Mouse (Mus musculus) G1E (cell line): ENCODE measurements around the gene Mat2a. TPM values are rescaled to one million over a fixed set of nuclear protein-coding genes. Genes with fewer than 3 reads are reported as not detected.

Experiments used
- ATAC-seq: 2 replicates; pipeline ENCODE4 v1.8.0; 2016; ENCODE audit warnings: mild to moderate bottlenecking; ENCODE audit not compliant: insufficient number of reproducible peaks, poor library complexity, low FRiP score, severe bottlenecking; ENCODE audit errors: extremely low read depth
- DNase-seq: peaks from one replicate; pipeline ENCODE4 v3.0.0; 2012; ENCODE audit warnings: low spot score
- H3K27me3 ChIP-seq: 2 replicates; pipeline ENCODE4 v1.6.1; 2012; ENCODE audit warnings: mild to moderate bottlenecking, low read length, inconsistent platforms; ENCODE audit not compliant: insufficient read depth
- H3K36me3 ChIP-seq: replicated peaks from 2 replicates; pipeline ENCODE3; 2012; ENCODE audit warnings: mild to moderate bottlenecking, inconsistent platforms
- H3K4me1 ChIP-seq: 2 replicates; pipeline ENCODE4 v1.6.1; 2012; ENCODE audit warnings: low read depth, low read length, inconsistent platforms, mixed read lengths; ENCODE audit not compliant: insufficient read depth
- H3K4me3 ChIP-seq: 2 replicates; pipeline ENCODE4 v1.5.1; 2012; ENCODE audit warnings: low read depth, mild to moderate bottlenecking, inconsistent platforms, low read length, moderate library complexity, mixed read lengths
- H3K9me3 ChIP-seq: replicated peaks from 2 replicates; pipeline ENCODE4 v1.6.1; 2012; ENCODE audit warnings: inconsistent platforms
- CTCF ChIP-seq: IDR thresholded peaks from 2 replicates; pipeline ENCODE4 v1.5.1; 2012; ENCODE audit warnings: low read depth, low read length, inconsistent platforms, mixed read lengths
- GATA1 ChIP-seq: IDR thresholded peaks from 2 replicates; pipeline ENCODE4 v1.6.1; 2012; ENCODE audit warnings: borderline replicate concordance, low read length, inconsistent platforms, mixed read lengths
- GATA2 ChIP-seq: IDR thresholded peaks from 2 replicates; pipeline ENCODE4 v1.6.1; 2012; ENCODE audit warnings: low read depth, low read length, inconsistent platforms, borderline replicate concordance
- POLR2AphosphoS5 ChIP-seq: IDR thresholded peaks from 2 replicates; pipeline ENCODE4 v1.6.1; 2012; ENCODE audit warnings: low read depth, low read length, inconsistent platforms; ENCODE audit not compliant: insufficient replicate concordance
- TAL1 ChIP-seq: conservative IDR thresholded peaks from 2 replicates; pipeline ENCODE4 v1.6.1; 2012; ENCODE audit warnings: low read depth, low read length, inconsistent platforms, mixed read lengths
- polyA plus RNA-seq: library from polyadenylated mRNA; stranded (reverse); fragments of >175 nt; gene quantifications from 2 replicates; pipeline ENCODE4 v1.2.3, GENCODE M21; 2012
- total RNA-seq, 2 experiments: library from RNA; stranded (forward) in 1 of 2; stranded (reverse) in 1 of 2; fragments of 200-1000 nt in 1 of 2; fragments of >200 nt in 1 of 2; fragmentation: Nextera tagmentation in 1 of 2; gene quantifications; 2 replicates each; pipeline ENCODE4 v1.2.3; 2014 to 2017

The Mat2a gene
- total and polyA plus RNA-seq, 3 experiments, result 34.2 to 414 (median 294) TPM

DNA sequence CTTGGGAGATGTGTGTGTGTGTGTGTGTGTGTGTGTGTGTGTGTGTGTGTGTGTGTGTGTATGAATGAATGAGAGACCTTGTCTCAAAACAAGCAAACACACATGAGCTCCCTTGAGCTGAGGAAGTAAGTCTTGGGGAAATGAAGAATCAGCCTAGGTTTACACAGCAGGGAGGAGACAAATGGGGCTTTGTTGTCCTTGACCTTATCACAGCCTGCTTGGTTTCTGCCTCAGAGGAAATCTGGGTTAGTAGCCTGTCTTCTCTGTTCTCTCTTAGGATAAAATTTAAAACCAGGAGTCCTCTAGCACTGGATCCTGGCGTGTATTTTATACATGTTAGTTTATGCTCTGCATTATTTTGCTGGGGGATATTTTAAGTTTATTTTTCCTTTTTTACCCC is 19.6 kb downstream of the Mat2a start:
- Histone ChIP-seq H3K4me1 (peaks cover 23% of the 10 kb centered on the region), H3K36me3 (peaks cover 91% of the 10 kb centered on the region), H3K27me3 (no peaks in the 10 kb centered on the region), H3K4me3 (no peak overlapping the region), H3K9me3 (peaks cover 9% of the 10 kb centered on the region)
- ATAC-seq (no peak), DNase-seq (no peak)
- TF ChIP-seq GATA1, result no peak

DNA sequence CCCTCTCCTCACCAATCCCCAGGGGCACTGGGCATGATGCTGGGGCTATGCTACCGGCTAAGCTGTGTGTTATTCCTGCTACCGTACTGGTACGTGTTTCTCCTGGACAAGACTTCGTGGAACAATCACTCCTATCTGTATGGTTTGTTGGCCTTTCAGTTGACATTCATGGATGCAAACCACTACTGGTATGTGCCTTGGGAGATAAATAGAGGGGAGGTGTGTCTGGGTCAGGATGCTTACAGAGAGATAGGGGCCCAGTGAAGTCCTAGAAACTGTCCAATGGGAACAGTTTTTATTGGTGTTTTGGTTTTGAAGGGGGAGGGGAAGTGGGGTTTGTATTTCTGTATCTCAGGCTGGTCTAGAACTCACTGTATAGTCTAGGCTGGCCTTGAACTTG is 21.1 kb downstream of the Mat2a start:
- DNase-seq (no peak), ATAC-seq (no peak)
- no peaks in the 10 kb centered on the region for H3K27me3 ChIP-seq
- H3K36me3 ChIP-seq, result peaks cover 75% of the 10 kb centered on the region
- H3K9me3 ChIP-seq, result no peaks in the 10 kb centered on the region
- no peak overlapping the region for H3K4me3 ChIP-seq
- TF ChIP-seq GATA1, result no peak
- TF ChIP-seq POLR2AphosphoS5, result no peak
- TF ChIP-seq CTCF, result no peak
- no peak for TF ChIP-seq GATA2
- no peak for TF ChIP-seq TAL1
- peaks cover 36% of the 10 kb centered on the region for H3K4me1 ChIP-seq

DNA sequence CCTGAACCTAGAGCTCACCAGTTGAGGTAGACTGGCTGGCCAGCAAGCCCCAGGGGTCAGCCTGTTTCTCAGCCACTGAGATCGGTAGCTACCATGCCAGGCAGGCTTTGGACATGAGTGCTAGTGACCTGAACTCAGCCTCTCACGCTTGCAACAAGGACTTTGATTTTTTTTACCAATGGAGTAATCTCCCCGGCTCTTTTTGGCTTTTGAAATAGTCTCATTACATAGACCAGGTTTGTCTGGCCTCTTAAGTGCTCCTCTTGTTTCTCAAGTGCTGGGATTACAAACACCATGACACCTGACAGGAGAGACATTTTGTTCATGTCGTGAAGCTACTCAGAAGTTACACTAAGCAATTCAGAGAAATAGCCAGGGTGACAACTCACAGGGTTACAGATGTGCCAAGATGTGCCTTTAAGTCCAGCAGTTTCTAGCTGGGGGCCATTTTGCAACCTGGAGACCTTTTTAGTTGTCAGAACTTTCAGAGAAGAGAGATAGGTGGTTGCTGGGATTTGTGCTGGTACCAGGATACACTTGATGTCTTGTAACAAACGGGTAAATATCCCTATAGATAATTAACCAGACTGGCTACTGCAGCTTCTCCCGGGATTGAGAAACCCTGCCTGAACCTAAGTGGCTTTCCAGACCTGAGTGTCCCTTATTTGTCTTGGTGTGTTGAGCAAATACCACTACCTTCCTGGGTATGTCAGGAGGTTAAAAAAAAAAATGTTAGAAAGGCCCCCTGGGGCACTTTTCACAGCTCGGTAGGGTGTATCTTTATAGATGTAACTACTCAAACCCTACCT is 23.2 kb downstream of the Mat2a start:
- TF ChIP-seq TAL1 (no peak), GATA2 (no peak), GATA1 (no peak), CTCF (no peak), POLR2AphosphoS5 (no peak)
- no peaks in the 10 kb centered on the region for H3K9me3 ChIP-seq
- peaks cover 57% of the 10 kb centered on the region for H3K36me3 ChIP-seq
- no peak overlapping the region for H3K4me3 ChIP-seq
- ATAC-seq (no peak), DNase-seq (no peak)
- H3K27me3 ChIP-seq, result no peaks in the 10 kb centered on the region
- H3K4me1 ChIP-seq, result peaks cover 36% of the 10 kb centered on the region

DNA sequence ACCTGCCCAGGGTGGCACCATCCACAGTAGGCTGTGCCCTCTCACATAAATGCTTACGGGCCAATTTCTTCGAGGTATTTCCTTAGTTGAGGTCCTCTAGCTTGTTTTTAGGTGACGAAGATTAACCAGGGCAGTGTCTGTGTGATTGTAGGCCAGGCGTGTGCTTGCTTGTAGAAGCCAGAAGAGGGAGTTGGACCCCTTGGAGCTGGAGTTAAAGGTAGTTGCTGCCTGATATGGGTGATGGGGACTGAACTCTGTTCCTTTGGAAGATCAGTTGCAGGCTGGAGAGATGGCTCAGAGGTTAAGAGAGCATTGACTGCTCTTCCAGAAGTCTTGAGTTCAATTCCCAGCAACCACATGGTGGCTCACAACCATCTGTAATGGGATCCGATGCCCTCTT is 24.2 kb downstream of the Mat2a start:
- DNase-seq (no peak), ATAC-seq (no peak)
- no peaks in the 10 kb centered on the region for H3K9me3 ChIP-seq
- TF ChIP-seq POLR2AphosphoS5, result no peak
- no peak for TF ChIP-seq CTCF
- no peak for TF ChIP-seq GATA1
- no peak for TF ChIP-seq TAL1
- no peak for TF ChIP-seq GATA2
- peak overlapping the region; percentile 90 for H3K4me3 ChIP-seq
- H3K4me1 ChIP-seq, result peaks cover 40% of the 10 kb centered on the region
- peaks cover 47% of the 10 kb centered on the region for H3K36me3 ChIP-seq
- peaks cover 5% of the 10 kb centered on the region; the same call in 1 of the 2 replicates for H3K27me3 ChIP-seq

DNA sequence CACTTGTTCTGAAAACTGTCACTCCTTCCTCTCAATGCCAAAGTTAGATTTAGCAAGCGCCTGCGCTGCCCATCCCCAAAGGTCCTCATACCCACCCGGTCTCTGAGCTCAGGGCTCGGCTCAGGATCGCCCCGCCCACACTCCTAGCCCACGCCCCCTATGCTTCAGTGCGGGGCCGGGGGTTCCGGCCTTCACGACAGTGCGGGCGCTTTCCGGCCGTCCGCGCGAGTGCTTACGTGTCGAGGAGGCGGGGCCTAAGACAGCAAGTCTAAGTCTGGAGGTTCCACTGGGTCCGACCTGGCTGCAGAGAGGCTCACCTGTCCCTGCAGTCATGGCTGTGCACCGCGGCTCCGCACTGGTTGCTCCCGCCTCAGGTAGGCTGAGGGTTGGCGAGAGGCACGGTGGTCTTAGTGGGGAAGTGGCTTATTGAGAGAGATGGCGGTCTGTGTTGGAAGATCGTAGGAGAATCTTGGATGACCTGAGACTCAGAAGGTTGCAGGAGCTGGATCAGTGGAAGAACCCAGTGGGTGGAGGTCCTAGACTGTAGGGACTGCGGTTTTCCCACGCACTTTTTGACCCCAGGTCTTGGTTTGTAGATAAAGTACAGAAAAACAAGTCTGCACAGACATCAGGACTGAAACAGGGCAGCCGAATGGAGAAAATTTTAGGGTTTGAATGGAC is 25.1 kb downstream of the Mat2a start, which contains the start of gene Ggcx:
Ggcx (plus strand) TSS at position 233 of the 681 bp plus-strand sequence.
- ATAC-seq, result peak; percentile 81
- TF ChIP-seq POLR2AphosphoS5 (no peak), CTCF (no peak), GATA1 (no peak), TAL1 (no peak), GATA2 (no peak)
- Histone ChIP-seq H3K9me3 (no peaks in the 10 kb centered on the region), H3K36me3 (peaks cover 38% of the 10 kb centered on the region), H3K4me1 (peaks cover 39% of the 10 kb centered on the region), H3K27me3 (peaks cover 5% of the 10 kb centered on the region; the same call in 1 of the 2 replicates), H3K4me3 (peak within 1 kb of the TSS; percentile 90)
- DNase-seq, result peak; percentile 82

DNA sequence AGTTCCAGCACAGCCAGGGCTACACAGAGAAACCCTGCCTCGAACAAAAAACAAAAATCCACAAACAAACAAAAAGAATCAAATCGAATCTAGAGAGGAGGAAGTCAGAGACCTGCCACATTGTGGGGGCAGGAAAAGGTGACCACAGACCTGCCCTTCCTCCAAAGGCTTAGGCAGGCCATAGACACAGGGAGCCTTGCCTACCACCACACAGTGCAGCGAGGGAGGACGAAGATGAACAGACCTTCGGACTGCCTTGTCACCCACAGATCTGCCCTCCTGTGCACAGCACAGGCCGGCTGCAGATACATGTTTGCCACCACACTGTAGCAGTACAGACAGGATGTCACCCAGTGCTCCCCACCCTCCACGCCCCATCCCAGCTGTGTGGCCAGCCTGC is 28.8 kb downstream of the Mat2a start:
- H3K27me3 ChIP-seq, result peaks cover 5% of the 10 kb centered on the region; the same call in 1 of the 2 replicates
- H3K4me1 ChIP-seq, result peaks cover 37% of the 10 kb centered on the region
- DNase-seq (no peak), ATAC-seq (no peak)
- H3K36me3 ChIP-seq, result peaks cover 8% of the 10 kb centered on the region
- H3K4me3 ChIP-seq, result no peak overlapping the region
- TF ChIP-seq TAL1 (no peak), CTCF (no peak), GATA2 (no peak), GATA1 (no peak), POLR2AphosphoS5 (no peak)
- H3K9me3 ChIP-seq, result no peaks in the 10 kb centered on the region
